Mouse (Mus musculus) spleen, adult 2 months (tissue): ENCODE measurements around the gene Nol4l. TPM values are rescaled to one million over a fixed set of nuclear protein-coding genes. Genes with fewer than 3 reads are reported as not detected.

Experiments used
- DNase-seq, 2 experiments: peaks; one replicate each; pipeline versions ENCODE4 v3.0.0 to v3.0.0-alpha.2; 2012 to 2021; ENCODE audit warnings: low spot score in 2 of 2, low read depth in 1 of 2
- H3K27ac ChIP-seq: fragments of 200-500 bp; 2 replicates; pipeline ENCODE4 v1.5.1; 2012; ENCODE audit warnings: low read length, inconsistent platforms; ENCODE audit not compliant: insufficient read depth
- H3K27me3 ChIP-seq: fragments of 200-500 bp; 2 replicates; pipeline ENCODE4 v1.6.1; 2012; ENCODE audit warnings: mild to moderate bottlenecking, moderate library complexity, low read length, inconsistent platforms; ENCODE audit not compliant: control insufficient read depth, insufficient read depth
- H3K36me3 ChIP-seq: fragments of 200-500 bp; 2 replicates; pipeline ENCODE4 v1.6.1; 2012; ENCODE audit warnings: mild to moderate bottlenecking, low read length, inconsistent platforms; ENCODE audit not compliant: control insufficient read depth, insufficient read depth
- H3K4me1 ChIP-seq: fragments of 200-500 bp; 2 replicates; pipeline ENCODE4 v1.6.1; 2011; ENCODE audit warnings: inconsistent platforms; ENCODE audit not compliant: control insufficient read depth, insufficient read depth, insufficient read length
- H3K4me3 ChIP-seq: fragments of 200-500 bp; 2 replicates; pipeline ENCODE4 v1.5.1; 2011; ENCODE audit warnings: mild to moderate bottlenecking, inconsistent platforms; ENCODE audit not compliant: insufficient read depth, insufficient read length; ENCODE audit errors: extremely low read depth
- CTCF ChIP-seq: fragments of 200-500 bp; IDR thresholded peaks from 2 replicates; pipeline ENCODE4 v1.5.1; 2011; ENCODE audit warnings: mild to moderate bottlenecking, inconsistent platforms; ENCODE audit not compliant: insufficient read depth, insufficient read length, insufficient replicate concordance; ENCODE audit errors: extremely low read depth
- POLR2A ChIP-seq: fragments of 200-500 bp; IDR thresholded peaks from 2 replicates; pipeline ENCODE4 v1.6.1; 2011; ENCODE audit warnings: low read depth, low read length, inconsistent platforms
- WGBS: fragments of 180-500 bp; shearing (Covaris S2); methylation state at CpG from one replicate; pipeline ENCODE4 v1.1.7; 2018; 5-methylcytosine and 5-hydroxymethylcytosine counted together
- polyA plus RNA-seq: library from polyadenylated mRNA; depleted of rRNA; stranded (reverse); fragments of >200 nt; gene quantifications from 2 replicates; pipeline ENCODE4 v1.2.3, GENCODE M21; 2012

Gene Nol4l
- polyA plus RNA-seq, 1 experiment: 2.5 TPM

- Histone ChIP-seq H3K27me3 (no peaks in the 10 kb centered on the region), H3K4me1 (no peaks in the 10 kb centered on the region), H3K36me3 (no peaks in the 10 kb centered on the region), H3K4me3 (no peak overlapping the region), H3K27ac (no peak overlapping the region)
- WGBS: 74% methylated on average over 2 of the region's 2 CpGs
- no peak for DNase-seq
- TF ChIP-seq POLR2A (no peak), CTCF (no peak)
Observed at GRCm38 (mm10) chr2:153437306-153437659, 92.5 kb downstream of the Nol4l start.

GRCm38 (mm10) chr2:153436641-153437305 is 93.0 kb downstream of the Nol4l start:
- H3K27me3 ChIP-seq: no peaks in the 10 kb centered on the region
- no peaks in the 10 kb centered on the region for H3K36me3 ChIP-seq
- no peak overlapping the region for H3K4me3 ChIP-seq
- no peak for TF ChIP-seq CTCF
- TF ChIP-seq POLR2A: no peak
- WGBS: 80% methylated on average over 6 of the region's 6 CpGs
- H3K27ac ChIP-seq: peak overlapping the region; percentile 55; the same call in 1 of the 2 replicates
- no peaks in the 10 kb centered on the region for H3K4me1 ChIP-seq
- DNase-seq: no peak

- Histone ChIP-seq H3K4me3 (no peak overlapping the region), H3K27ac (no peak overlapping the region), H3K4me1 (no peaks in the 10 kb centered on the region), H3K27me3 (no peaks in the 10 kb centered on the region), H3K36me3 (no peaks in the 10 kb centered on the region)
- 89% methylated on average over 9 of the region's 9 CpGs for WGBS
- no peak for DNase-seq
- TF ChIP-seq CTCF (no peak), POLR2A (no peak)
Observed at GRCm38 (mm10) chr2:153434880-153435831, 94.6 kb downstream of the Nol4l start.

- DNase-seq: no peak
- H3K4me1 ChIP-seq: no peaks in the 10 kb centered on the region
- H3K4me3 ChIP-seq: no peak overlapping the region
- no peaks in the 10 kb centered on the region for H3K27me3 ChIP-seq
- TF ChIP-seq POLR2A: no peak
- no peak for TF ChIP-seq CTCF
- no peaks in the 10 kb centered on the region for H3K36me3 ChIP-seq
- H3K27ac ChIP-seq: no peak overlapping the region
- WGBS: 78% methylated on average over 3 of the region's 3 CpGs
Observed at GRCm38 (mm10) chr2:153433859-153434258, 95.9 kb downstream of the Nol4l start.

- no peak overlapping the region for H3K27ac ChIP-seq
- no peak for DNase-seq
- 78% methylated on average over 7 of the region's 7 CpGs for WGBS
Observed at GRCm38 (mm10) chr2:153432492-153432891, 97.3 kb downstream of the Nol4l start.

GRCm38 (mm10) chr2:153430571-153430970 is 99.2 kb downstream of the Nol4l start:
- Histone ChIP-seq H3K27me3 (no peaks in the 10 kb centered on the region), H3K27ac (no peak overlapping the region), H3K4me3 (no peak overlapping the region), H3K36me3 (no peaks in the 10 kb centered on the region), H3K4me1 (no peaks in the 10 kb centered on the region)
- WGBS: 91% methylated on average over 1 of the region's 1 CpGs
- TF ChIP-seq POLR2A: no peak
- TF ChIP-seq CTCF: no peak
- no peak for DNase-seq

More at GRCm38 (mm10) chr2:153432492-153432891, 97.3 kb downstream of the Nol4l start:
- TF ChIP-seq CTCF (no peak), POLR2A (no peak)
- no peak overlapping the region for H3K4me3 ChIP-seq
- no peaks in the 10 kb centered on the region for H3K27me3 ChIP-seq
- no peaks in the 10 kb centered on the region for H3K36me3 ChIP-seq
- H3K4me1 ChIP-seq: no peaks in the 10 kb centered on the region

GRCm38 (mm10) chr2:153428485-153428884 is 101.3 kb downstream of the Nol4l start:
- Histone ChIP-seq H3K36me3 (no peaks in the 10 kb centered on the region), H3K27ac (no peak overlapping the region), H3K4me1 (no peaks in the 10 kb centered on the region), H3K4me3 (no peak overlapping the region), H3K27me3 (no peaks in the 10 kb centered on the region)
- WGBS: 88% methylated on average over 2 of the region's 2 CpGs
- DNase-seq: no peak
- no peak for TF ChIP-seq CTCF
- no peak for TF ChIP-seq POLR2A
